Mouse (Mus musculus) liver, postnatal 0 days (tissue): ENCODE results near the gene Gm45261.

Experiments
- CTCF ChIP-seq: sonication (generic); IDR thresholded peaks from 2 replicates; pipeline ENCODE4 v1.5.1; 2016; ENCODE audit warnings: antibody characterized with exemption, low read depth
- EP300 ChIP-seq: IDR thresholded peaks from 2 replicates; pipeline ENCODE4 v1.6.1; 2016; ENCODE audit warnings: antibody characterized with exemption, low read depth, mild to moderate bottlenecking

DNA sequence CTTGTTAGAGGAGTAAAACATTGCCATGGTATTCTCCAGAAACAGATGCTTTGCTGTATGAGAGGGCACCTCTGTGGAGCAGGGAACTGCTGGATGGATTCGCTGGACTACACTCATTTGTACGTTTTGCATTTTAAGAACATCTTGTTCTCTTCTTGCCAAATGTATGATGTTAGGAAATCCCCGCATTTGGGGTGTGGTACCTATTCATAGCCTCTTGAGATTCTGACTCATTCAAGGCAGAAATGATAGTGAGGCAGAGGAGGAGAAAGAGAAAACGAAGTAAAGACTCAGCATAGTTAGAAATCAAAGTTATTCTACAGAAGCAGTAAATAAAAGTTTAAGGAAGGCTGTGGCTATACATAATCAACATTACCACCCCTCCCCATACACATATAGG, 35.1 kb upstream of the Gm45261 start:
- TF ChIP-seq CTCF (no peak), EP300 (no peak)
